Mouse (Mus musculus) liver, postnatal 0 days (tissue): Measurements from ENCODE around the gene Nsun2. TPM values are rescaled to one million over a fixed set of nuclear protein-coding genes. Genes with fewer than 3 reads are reported as not detected.
A peak's percentile ranks its signal among the peaks of the same experiment; 100 is the strongest.
"Not testable (repeated sequence)": the region's sequence is repeated elsewhere in the genome, so short reads cannot be mapped to it uniquely, and the experiment has no call there.

Source experiments
- ATAC-seq: fragments of 200-750 bp; cut with Nextera tagmentation; 2 replicates; pipeline ENCODE4 v1.8.0; 2017; ENCODE audit warnings: mild to moderate bottlenecking, moderate library complexity
- DNase-seq: peaks from one replicate; pipeline ENCODE4 v3.0.0-alpha.2; 2016
- H3K27ac ChIP-seq: fragments of 300-500 bp; sonication (generic); 2 replicates; pipeline ENCODE4 v1.5.1; 2014; ENCODE audit warnings: antibody characterized with exemption, moderate library complexity, mild to moderate bottlenecking, low read depth
- H3K27me3 ChIP-seq: fragments of 300-500 bp; sonication (generic); 2 replicates; pipeline ENCODE4 v1.6.1; 2014; ENCODE audit warnings: low read length, control low read depth, mixed read lengths; ENCODE audit not compliant: insufficient read depth
- H3K36me3 ChIP-seq: fragments of 300-500 bp; sonication (generic); replicated peaks from 2 replicates; pipeline ENCODE4 v1.6.1; 2014; ENCODE audit warnings: mild to moderate bottlenecking, control low read depth, low read length, moderate library complexity, mixed read lengths; ENCODE audit not compliant: insufficient read depth
- H3K4me1 ChIP-seq: fragments of 300-500 bp; sonication (generic); 2 replicates; pipeline ENCODE4 v1.6.1; 2014; ENCODE audit warnings: antibody characterized with exemption, mild to moderate bottlenecking, control low read depth; ENCODE audit not compliant: insufficient read depth
- H3K4me2 ChIP-seq: fragments of 300-500 bp; sonication (generic); 2 replicates; pipeline ENCODE4 v1.6.1; 2014; ENCODE audit warnings: low read depth, mild to moderate bottlenecking, low read length, moderate library complexity, mixed read lengths
- H3K4me3 ChIP-seq: fragments of 300-500 bp; sonication (generic); 2 replicates; pipeline ENCODE4 v1.5.1; 2014; ENCODE audit warnings: low read depth, low read length
- H3K9ac ChIP-seq: fragments of 300-500 bp; sonication (generic); replicated peaks from 2 replicates; pipeline ENCODE4 v1.6.1; 2014; ENCODE audit warnings: mild to moderate bottlenecking, moderate library complexity
- H3K9me3 ChIP-seq: fragments of 300-500 bp; sonication (generic); 2 replicates; pipeline ENCODE4 v1.6.1; 2016; ENCODE audit warnings: mild to moderate bottlenecking, control low read depth, low read length, mixed read lengths
- CTCF ChIP-seq: sonication (generic); IDR thresholded peaks from 2 replicates; pipeline ENCODE4 v1.5.1; 2016; ENCODE audit warnings: antibody characterized with exemption, low read depth
- EP300 ChIP-seq: IDR thresholded peaks from 2 replicates; pipeline ENCODE4 v1.6.1; 2016; ENCODE audit warnings: antibody characterized with exemption, low read depth, mild to moderate bottlenecking
- WGBS: fragments of 180-500 bp; shearing (Covaris S2); extraction: QIAGEN DNeasy Blood & Tissue Kit; methylation state at CpG from one replicate; pipeline ENCODE4 v1.1.7; 2014; ENCODE audit not compliant: insufficient replicate concordance; 5-methylcytosine and 5-hydroxymethylcytosine counted together
- polyA plus RNA-seq: library from polyadenylated mRNA; unstranded; fragments of >200 nt; fragmentation: Nextera tagmentation; extraction: Ambion mirVana; gene quantifications from 2 replicates; pipeline ENCODE4 v1.2.1, GENCODE M21; 2015

Nsun2 gene
- polyA plus RNA-seq, 1 experiment from 2014 or later: 47.5 TPM

- H3K27me3 ChIP-seq: no peaks in the 10 kb centered on the region
- ATAC-seq: 0 out of 2 replicates have a peak, but pooled peaks have one; percentile 4
- no peak overlapping the region for H3K27ac ChIP-seq
- no peak overlapping the region for H3K9ac ChIP-seq
- no peaks in the 10 kb centered on the region for H3K4me1 ChIP-seq
- no peak overlapping the region for H3K4me2 ChIP-seq
- H3K36me3 ChIP-seq: no peaks in the 10 kb centered on the region
- WGBS: 71% methylated on average over 12 of the region's 12 CpGs
- no peak overlapping the region for H3K4me3 ChIP-seq
- TF ChIP-seq CTCF (no peak), EP300 (no peak)
- DNase-seq: no peak
- no peaks in the 10 kb centered on the region for H3K9me3 ChIP-seq
These were observed 29.4 kb downstream of the Nsun2 start for GRCm38 (mm10) chr13:69562654-69563574.

GRCm38 (mm10) chr13:69563905-69564304 lies 30.4 kb downstream of the Nsun2 start:
- no peak for ATAC-seq
- Histone ChIP-seq H3K4me1 (no peaks in the 10 kb centered on the region), H3K4me3 (no peak overlapping the region), H3K36me3 (no peaks in the 10 kb centered on the region), H3K9me3 (no peaks in the 10 kb centered on the region), H3K4me2 (no peak overlapping the region; the same call in 1 of the 2 replicates), H3K9ac (no peak overlapping the region), H3K27me3 (no peaks in the 10 kb centered on the region), H3K27ac (peak overlapping the region; percentile 56; the same call in 1 of the 2 replicates)
- WGBS: 49% methylated on average over 3 of the region's 3 CpGs
- TF ChIP-seq CTCF (no peak), EP300 (no peak)
- no peak for DNase-seq

- DNase-seq: no peak
- H3K9me3 ChIP-seq: no peaks in the 10 kb centered on the region
- no peak overlapping the region for H3K9ac ChIP-seq
- H3K27ac ChIP-seq: peak overlapping the region; percentile 56; the same call in 1 of the 2 replicates
- H3K36me3 ChIP-seq: no peaks in the 10 kb centered on the region
- H3K27me3 ChIP-seq: no peaks in the 10 kb centered on the region
- no peaks in the 10 kb centered on the region for H3K4me1 ChIP-seq
- no peak overlapping the region for H3K4me2 ChIP-seq
- TF ChIP-seq CTCF: no peak
- no peak for ATAC-seq
- no peak overlapping the region for H3K4me3 ChIP-seq
These were observed 31.0 kb downstream of the Nsun2 start for GRCm38 (mm10) chr13:69564573-69564972.

- not testable (repeated sequence) for H3K4me1 ChIP-seq, ATAC-seq, H3K9ac ChIP-seq, H3K4me2 ChIP-seq, H3K27ac ChIP-seq, DNase-seq, H3K27me3 ChIP-seq, H3K36me3 ChIP-seq, H3K4me3 ChIP-seq, H3K9me3 ChIP-seq
- WGBS: 86% methylated on average over 4 of the region's 4 CpGs
These were observed 31.9 kb downstream of the Nsun2 start for GRCm38 (mm10) chr13:69565401-69565800.

- TF ChIP-seq CTCF (no peak), EP300 (no peak)
- Histone ChIP-seq H3K36me3 (no peaks in the 10 kb centered on the region), H3K9ac (no peak overlapping the region), H3K4me1 (no peaks in the 10 kb centered on the region), H3K27me3 (no peaks in the 10 kb centered on the region), H3K9me3 (no peaks in the 10 kb centered on the region), H3K4me3 (no peak overlapping the region), H3K4me2 (no peak overlapping the region), H3K27ac (no peak overlapping the region)
- ATAC-seq (no peak), DNase-seq (no peak)
- WGBS: 74% methylated on average over 9 of the region's 9 CpGs
These were observed 35.7 kb downstream of the Nsun2 start for GRCm38 (mm10) chr13:69569201-69569600.

GRCm38 (mm10) chr13:69572594-69572993 lies 39.0 kb downstream of the Nsun2 start:
- TF ChIP-seq EP300: no peak
- no peak for TF ChIP-seq CTCF
- H3K9me3 ChIP-seq: no peaks in the 10 kb centered on the region
- no peaks in the 10 kb centered on the region for H3K36me3 ChIP-seq
- no peak overlapping the region for H3K4me2 ChIP-seq
- H3K4me3 ChIP-seq: no peak overlapping the region
- no peak for DNase-seq
- H3K27ac ChIP-seq: no peak overlapping the region
- H3K27me3 ChIP-seq: no peaks in the 10 kb centered on the region
- WGBS: 81% methylated on average over 3 of the region's 3 CpGs
- H3K9ac ChIP-seq: no peak overlapping the region
- no peaks in the 10 kb centered on the region for H3K4me1 ChIP-seq
- no peak for ATAC-seq
